Mouse (Mus musculus) heart, adult 2 months (tissue): ENCODE results near the gene Osbpl10. TPM values are rescaled to one million over a fixed set of nuclear protein-coding genes. Genes with fewer than 3 reads are reported as not detected.

ENCODE experiments used
- DNase-seq, 2 experiments: peaks; one replicate each; pipeline ENCODE4 v3.0.0; 2021
- H3K27ac ChIP-seq: fragments of 200-600 bp; 2 replicates; pipeline ENCODE4 v1.8.1; 2022
- H3K27me3 ChIP-seq: fragments of 200-500 bp; 2 replicates; pipeline ENCODE4 v1.6.1; 2012; ENCODE audit warnings: mild to moderate bottlenecking, low read length, inconsistent platforms, mixed read lengths; ENCODE audit not compliant: control insufficient read depth, insufficient read depth
- H3K36me3 ChIP-seq: fragments of 200-500 bp; 2 replicates; pipeline ENCODE4 v1.6.1; 2012; ENCODE audit warnings: low read length, inconsistent platforms; ENCODE audit not compliant: control insufficient read depth, insufficient read depth
- H3K4me1 ChIP-seq: fragments of 200-500 bp; 2 replicates; pipeline ENCODE4 v1.6.1; 2011; ENCODE audit warnings: low read length; ENCODE audit not compliant: control insufficient read depth, insufficient read depth
- H3K4me3 ChIP-seq: fragments of 200-600 bp; 2 replicates; pipeline ENCODE4 v1.8.1; 2022
- H3K79me2 ChIP-seq: fragments of 200-500 bp; replicated peaks from 2 replicates; pipeline ENCODE4 v1.6.1; 2012; ENCODE audit warnings: mild to moderate bottlenecking, inconsistent platforms, low read length, moderate library complexity, mixed read lengths; ENCODE audit not compliant: control insufficient read depth, insufficient read depth
- H3K9ac ChIP-seq: fragments of 200-500 bp; 2 replicates; pipeline ENCODE4 v1.6.1; 2012; ENCODE audit warnings: low read depth, mild to moderate bottlenecking, control low read depth, inconsistent platforms, low read length, mixed read lengths
- CTCF ChIP-seq: fragments of 200-600 bp; IDR thresholded peaks from 2 replicates; pipeline ENCODE4 v1.8.1; 2022; ENCODE audit warnings: antibody characterized with exemption, mild to moderate bottlenecking, moderate library complexity
- EP300 ChIP-seq: fragments of 200-500 bp; IDR thresholded peaks from 2 replicates; pipeline ENCODE4 v1.6.1; 2011; ENCODE audit warnings: low read depth, low read length, control low read depth; ENCODE audit not compliant: insufficient read depth
- POLR2A ChIP-seq: fragments of 200-500 bp; IDR thresholded peaks from 2 replicates; pipeline ENCODE4 v1.6.1; 2011; ENCODE audit warnings: mild to moderate bottlenecking, low read depth, low read length, control low read depth; ENCODE audit not compliant: insufficient read depth
- WGBS: fragments of 180-500 bp; shearing (Covaris S2); methylation state at CpG from one replicate; pipeline ENCODE4 v1.1.7; 2018; 5-methylcytosine and 5-hydroxymethylcytosine counted together
- intact Hi-C: fragments of 180-260 bp; cut with DNase I; formaldehyde crosslinking; loops from one replicate; pipeline ENCODE4 v1.15.1; 2025
- polyA plus RNA-seq: library from polyadenylated mRNA; depleted of rRNA; stranded (reverse); fragments of >200 nt; gene quantifications from 2 replicates; pipeline ENCODE4 v1.2.3, GENCODE M21; 2012
- total RNA-seq, 2 experiments: library from RNA; stranded (reverse); gene quantifications; 2 replicates each; pipeline ENCODE4 v1.2.3; 2021

Gene Osbpl10
- total and polyA plus RNA-seq, 3 experiments: 1.4 to 3.4 (median 2.0) TPM

GRCm38 (mm10) chr9:115163031-115163430, 184.7 kb downstream of the Osbpl10 start:
- H3K27ac ChIP-seq: no peak overlapping the region
- H3K9ac ChIP-seq: no peak overlapping the region
- H3K36me3 ChIP-seq: no peaks in the 10 kb centered on the region
- no peak overlapping the region for H3K4me3 ChIP-seq
- DNase-seq: peak; percentile 45 to 48
- H3K79me2 ChIP-seq: no peaks in the 10 kb centered on the region
- TF ChIP-seq POLR2A (no peak), CTCF (peak; percentile 72), EP300 (no peak)
- 44% methylated on average over 5 of the region's 5 CpGs for whole genome bisulfite sequencing
- intact Hi-C loops: no loop called here
- no peaks in the 10 kb centered on the region for H3K27me3 ChIP-seq
- H3K4me1 ChIP-seq: peaks cover 4% of the 10 kb centered on the region

GRCm38 (mm10) chr9:115163693-115164092, 185.3 kb downstream of the Osbpl10 start:
- Histone ChIP-seq H3K4me3 (no peak overlapping the region), H3K27ac (no peak overlapping the region), H3K36me3 (no peaks in the 10 kb centered on the region), H3K4me1 (peaks cover 4% of the 10 kb centered on the region), H3K9ac (no peak overlapping the region), H3K79me2 (no peaks in the 10 kb centered on the region), H3K27me3 (no peaks in the 10 kb centered on the region)
- 29% methylated on average over 8 of the region's 8 CpGs for WGBS
- intact Hi-C loops: no loop called here
- no peak for DNase-seq
- TF ChIP-seq EP300 (no peak), POLR2A (no peak), CTCF (no peak)

GRCm38 (mm10) chr9:115164351-115164750, 186.0 kb downstream of the Osbpl10 start:
- Histone ChIP-seq H3K79me2 (no peaks in the 10 kb centered on the region), H3K4me3 (no peak overlapping the region), H3K36me3 (no peaks in the 10 kb centered on the region), H3K27ac (no peak overlapping the region), H3K9ac (no peak overlapping the region), H3K4me1 (peaks cover 3% of the 10 kb centered on the region), H3K27me3 (no peaks in the 10 kb centered on the region)
- 91% methylated on average over 7 of the region's 7 CpGs for WGBS
- intact Hi-C loops: no loop called here
- TF ChIP-seq EP300 (no peak), CTCF (no peak), POLR2A (no peak)
- no peak for DNase-seq

GRCm38 (mm10) chr9:115165996-115166395, 187.6 kb downstream of the Osbpl10 start:
- WGBS: 68% methylated on average over 8 of the region's 8 CpGs
- H3K79me2 ChIP-seq: no peaks in the 10 kb centered on the region
- no peak overlapping the region for H3K9ac ChIP-seq
- peaks cover 2% of the 10 kb centered on the region for H3K4me1 ChIP-seq
- TF ChIP-seq POLR2A (no peak), EP300 (no peak), CTCF (no peak)
- H3K27me3 ChIP-seq: no peaks in the 10 kb centered on the region
- no peak overlapping the region for H3K4me3 ChIP-seq
- intact Hi-C loops: no loop called here
- DNase-seq: no peak
- no peak overlapping the region for H3K27ac ChIP-seq
- no peaks in the 10 kb centered on the region for H3K36me3 ChIP-seq

- no peak overlapping the region for H3K4me3 ChIP-seq
- H3K27me3 ChIP-seq: no peaks in the 10 kb centered on the region
- no peaks in the 10 kb centered on the region for H3K36me3 ChIP-seq
- TF ChIP-seq CTCF: no peak
- TF ChIP-seq EP300: no peak
- no peak for TF ChIP-seq POLR2A
- no peaks in the 10 kb centered on the region for H3K4me1 ChIP-seq
- 86% methylated on average over 13 of the region's 13 CpGs for WGBS
- no peaks in the 10 kb centered on the region for H3K79me2 ChIP-seq
- no peak for DNase-seq
- no peak overlapping the region for H3K27ac ChIP-seq
- H3K9ac ChIP-seq: no peak overlapping the region
- intact Hi-C loops: no loop called here
Measured at GRCm38 (mm10) chr9:115169591-115169990, 191.2 kb downstream of the Osbpl10 start.

GRCm38 (mm10) chr9:115172096-115172495, 193.7 kb downstream of the Osbpl10 start:
- TF ChIP-seq EP300 (no peak), POLR2A (no peak), CTCF (no peak)
- 95% methylated on average over 6 of the region's 6 CpGs for WGBS
- no peaks in the 10 kb centered on the region for H3K27me3 ChIP-seq
- H3K4me1 ChIP-seq: no peaks in the 10 kb centered on the region
- H3K27ac ChIP-seq: no peak overlapping the region
- no peak overlapping the region for H3K4me3 ChIP-seq
- H3K79me2 ChIP-seq: no peaks in the 10 kb centered on the region
- intact Hi-C loops: no loop called here
- DNase-seq: no peak
- H3K9ac ChIP-seq: no peak overlapping the region
- no peaks in the 10 kb centered on the region for H3K36me3 ChIP-seq
